Mouse (Mus musculus) spleen, embryonic (tissue): ENCODE data around the gene Phc3.

Source experiments
- CTCF ChIA-PET: fragments of 350-600 bp; sonication (Branson Sonifier 250); formaldehyde crosslinking; loops from one replicate; lab custom pipeline; 2022; lab: Charles Lee

The Phc3 gene

GRCm38 (mm10) chr3:30887449-30887848 lies 81.8 kb downstream of the Phc3 start:
- CTCF ChIA-PET, result no interaction called here

GRCm38 (mm10) chr3:30876709-30877108 lies 92.5 kb downstream of the Phc3 start:
- CTCF ChIA-PET, result no interaction called here

GRCm38 (mm10) chr3:30869995-30870394 lies 99.2 kb downstream of the Phc3 start:
- CTCF ChIA-PET, result no interaction called here

GRCm38 (mm10) chr3:30868625-30869024 lies 100.6 kb downstream of the Phc3 start:
- CTCF ChIA-PET, result no interaction called here

GRCm38 (mm10) chr3:30868176-30868575 lies 101.0 kb downstream of the Phc3 start:
- CTCF ChIA-PET, result no interaction called here

GRCm38 (mm10) chr3:30864640-30865039 lies 104.6 kb downstream of the Phc3 start:
- CTCF ChIA-PET, result no interaction called here

GRCm38 (mm10) chr3:30863712-30864435 lies 105.3 kb downstream of the Phc3 start:
- CTCF ChIA-PET, result no interaction called here

GRCm38 (mm10) chr3:30860705-30861104 lies 108.5 kb downstream of the Phc3 start:
- CTCF ChIA-PET, result no interaction called here

GRCm38 (mm10) chr3:30859599-30859998 lies 109.6 kb downstream of the Phc3 start:
- CTCF ChIA-PET, result interaction anchor here (0.6 kb wide), 1 partner anchor 48 kb away, joined by 4 read pairs; no protein-coding TSS in a partner anchor

GRCm38 (mm10) chr3:30855604-30856458 lies 113.4 kb downstream of the Phc3 start, which contains the start of gene Gpr160:
TSS of gene Gpr160 (plus strand) at chr3:30855950.
- CTCF ChIA-PET, result no interaction called here

GRCm38 (mm10) chr3:30853596-30853995 lies 115.6 kb downstream of the Phc3 start:
- CTCF ChIA-PET, result no interaction called here

- CTCF ChIA-PET, result interaction anchor here (0.5 kb wide), 1 partner anchor 1851 kb away, joined by 10 read pairs; no protein-coding TSS in a partner anchor
Measured at GRCm38 (mm10) chr3:30851422-30851821, 117.8 kb downstream of the Phc3 start.
